In genomic region chr15:99584407-99585202, GRCm38 (mm10) we compare ENCODE assay signal across 8 mouse cellular contexts. TPM values are rescaled to one million over a fixed set of nuclear protein-coding genes. Genes with fewer than 3 reads are reported as not detected.
A peak's percentile ranks its signal among the peaks of the same experiment; 100 is the strongest.
DNase-seq lines count a peak whose midpoint lies in the region; ATAC-seq and TF ChIP-seq lines count a peak whose summit lies in the region.

No protein-coding gene starts in this region.

- no peak for TF ChIP-seq EP300 in liver, postnatal 0 days (IDR thresholded peaks at IDR 0.05; ENCODE audit: low read depth)

- H3K4me2 ChIP-seq in hindbrain, embryonic 12.5 days (replicated peaks), result peak overlapping the region; percentile 59
- peak overlapping the region; percentile 56 for H3K4me2 ChIP-seq in liver, postnatal 0 days (ENCODE audit: low read depth, low read length)

- DNase-seq in 416B (ENCODE audit: low read depth) (peak; percentile 48), NIH3T3 (ENCODE audit: low read depth) (peak; percentile 86)
- DNase-seq in liver, postnatal 0 days, result no peak
- DNase-seq in retina, embryonic 14.5 days (ENCODE audit: low spot score), result peak; percentile 37
- no peak for DNase-seq in spleen, postnatal 36 days (ENCODE audit: low spot score in 2 of 2)
- no peak for DNase-seq in thymus, postnatal 0 days (ENCODE audit: low spot score)
- no peak for DNase-seq in cerebellum, adult 18-20 months

- 2% methylated on average over 24 of the region's 24 CpGs for whole genome bisulfite sequencing in hindbrain, embryonic 12.5 days
- WGBS in liver, postnatal 0 days (ENCODE audit: insufficient replicate concordance), result 2% methylated on average over 24 of the region's 24 CpGs

- H3K4me1 ChIP-seq in hindbrain, embryonic 12.5 days, result peaks cover 18% of the 10 kb centered on the region
- peaks cover 16% of the 10 kb centered on the region for H3K4me1 ChIP-seq in liver, postnatal 0 days (ENCODE audit: insufficient read depth)

- H3K9me3 ChIP-seq in hindbrain, embryonic 12.5 days (replicated peaks), result no peaks in the 10 kb centered on the region
- H3K9me3 ChIP-seq in liver, postnatal 0 days (ENCODE audit: low read length), result no peaks in the 10 kb centered on the region

- H3K27me3 ChIP-seq in hindbrain, embryonic 12.5 days, result peaks cover 92% of the 10 kb centered on the region
- peaks cover 84% of the 10 kb centered on the region for H3K27me3 ChIP-seq in liver, postnatal 0 days (ENCODE audit: insufficient read depth, low read length)

- H3K27ac ChIP-seq in hindbrain, embryonic 12.5 days, result no peak overlapping the region
- H3K27ac ChIP-seq in liver, postnatal 0 days (ENCODE audit: low read depth), result no peak overlapping the region

- H3K9ac ChIP-seq in hindbrain, embryonic 12.5 days, result peak overlapping the region; percentile 39; the same call in 1 of the 2 replicates
- H3K9ac ChIP-seq in liver, postnatal 0 days (replicated peaks), result no peak overlapping the region

- no peak for ATAC-seq in hindbrain, embryonic 12.5 days (ENCODE audit: low FRiP score)
- no peak for ATAC-seq in liver, postnatal 0 days

- H3K36me3 ChIP-seq in hindbrain, embryonic 12.5 days, result no peaks in the 10 kb centered on the region
- H3K36me3 ChIP-seq in liver, postnatal 0 days (replicated peaks; ENCODE audit: insufficient read depth, low read length), result no peaks in the 10 kb centered on the region

- peak overlapping the region; percentile 32 for H3K4me3 ChIP-seq in hindbrain, embryonic 12.5 days
- H3K4me3 ChIP-seq in liver, postnatal 0 days (ENCODE audit: low read depth, low read length), result peak overlapping the region; percentile 31

- no peak for TF ChIP-seq CTCF in liver, postnatal 0 days (IDR thresholded peaks at IDR 0.05; ENCODE audit: low read depth)

RNA-seq across cellular contexts. Expression of gene Aqp2, which starts 5.8 kb away (rescaled TPM):
- polyA plus RNA-seq in hindbrain, embryonic 12.5 days (2016; fragmentation: Nextera tagmentation; extraction: Ambion mirVana), result not detected in 2 replicates
- polyA plus RNA-seq in liver, postnatal 0 days (2015; fragmentation: Nextera tagmentation; extraction: Ambion mirVana), result not detected in 2 replicates
- polyA plus RNA-seq in thymus, postnatal 0 days (2015; fragmentation: Nextera tagmentation; extraction: Ambion mirVana), result not detected in 2 replicates

RNA-seq across cellular contexts. Expression of gene Aqp5, which starts 6.0 kb away (rescaled TPM):
- polyA plus RNA-seq in hindbrain, embryonic 12.5 days (2016; fragmentation: Nextera tagmentation; extraction: Ambion mirVana), result 2.4 and 2.7 TPM in 2 replicates
- 0.14 TPM in 1 of 2 replicates, not detected in the other for polyA plus RNA-seq in liver, postnatal 0 days (2015; fragmentation: Nextera tagmentation; extraction: Ambion mirVana)
- polyA plus RNA-seq in thymus, postnatal 0 days (2015; fragmentation: Nextera tagmentation; extraction: Ambion mirVana), result 3.6 and 5.2 TPM in 2 replicates

RNA-seq across cellular contexts. Expression of gene Aqp6, which starts 16.6 kb away (rescaled TPM):
- polyA plus RNA-seq in hindbrain, embryonic 12.5 days (2016; fragmentation: Nextera tagmentation; extraction: Ambion mirVana), result 1.3 and 2.8 TPM in 2 replicates
- polyA plus RNA-seq in liver, postnatal 0 days (2015; fragmentation: Nextera tagmentation; extraction: Ambion mirVana), result not detected in 2 replicates
- 0.15 TPM in 1 of 2 replicates, not detected in the other for polyA plus RNA-seq in thymus, postnatal 0 days (2015; fragmentation: Nextera tagmentation; extraction: Ambion mirVana)

RNA-seq across cellular contexts. Expression of gene Faim2, which starts 56.6 kb away (rescaled TPM):
- polyA plus RNA-seq in hindbrain, embryonic 12.5 days (2016; fragmentation: Nextera tagmentation; extraction: Ambion mirVana), result 2.9 and 5.5 TPM in 2 replicates
- not detected in 2 replicates for polyA plus RNA-seq in liver, postnatal 0 days (2015; fragmentation: Nextera tagmentation; extraction: Ambion mirVana)
- 0.08 and 0.14 TPM in 2 replicates for polyA plus RNA-seq in thymus, postnatal 0 days (2015; fragmentation: Nextera tagmentation; extraction: Ambion mirVana)

Comparison
In these comparisons a context has a peak if more than half of its experiments do, and no peak if none do; other contexts are left out.
1. DNase-seq: peak in 416B (single experiment), NIH3T3 (single experiment) and retina, embryonic 14.5 days (single experiment); none in liver, postnatal 0 days (single experiment), spleen, postnatal 36 days (0 of 2), thymus, postnatal 0 days (single experiment) and cerebellum, adult 18-20 months (0 of 2).